Mouse (Mus musculus): Measurements from ENCODE around the gene Gm35549.

Gm35549 gene

GRCm38 (mm10) chr9:122826743-122827142 lies 17.1 kb downstream of the Gm35549 start:
- no peak for DNase-seq (ENCODE audit: low read depth, low spot score)

- DNase-seq (ENCODE audit: low read depth, low spot score): no peak
These were observed 20.3 kb downstream of the Gm35549 start for GRCm38 (mm10) chr9:122823374-122824017.

- no peak for DNase-seq (ENCODE audit: low read depth, low spot score)
These were observed 28.5 kb downstream of the Gm35549 start for GRCm38 (mm10) chr9:122815239-122815851.

GRCm38 (mm10) chr9:122814775-122815174 lies 29.1 kb downstream of the Gm35549 start:
- DNase-seq (ENCODE audit: low read depth, low spot score): no peak

- no peak for DNase-seq (ENCODE audit: low read depth, low spot score)
These were observed 31.4 kb downstream of the Gm35549 start for GRCm38 (mm10) chr9:122812386-122812785.

GRCm38 (mm10) chr9:122810212-122810611 lies 33.6 kb downstream of the Gm35549 start:
- no peak for DNase-seq (ENCODE audit: low read depth, low spot score)

GRCm38 (mm10) chr9:122807186-122807585 lies 36.6 kb downstream of the Gm35549 start:
- DNase-seq (ENCODE audit: low read depth, low spot score): no peak

- DNase-seq (ENCODE audit: low read depth, low spot score): no peak
These were observed 37.9 kb downstream of the Gm35549 start for GRCm38 (mm10) chr9:122805845-122806341.

- peak; percentile 86 for DNase-seq (ENCODE audit: low read depth, low spot score)
These were observed 38.6 kb downstream of the Gm35549 start, which contains the start of gene Tcaim for GRCm38 (mm10) chr9:122805053-122805844. Gene Tcaim, plus strand, starts transcription at chr9:122805539.

GRCm38 (mm10) chr9:122786534-122786933 lies 57.3 kb downstream of the Gm35549 start:
- no peak for DNase-seq (ENCODE audit: low read depth, low spot score)

GRCm38 (mm10) chr9:122785231-122785630 lies 58.6 kb downstream of the Gm35549 start:
- DNase-seq (ENCODE audit: low read depth, low spot score): no peak
